Mouse (Mus musculus): ENCODE data around the gene Lrrc31. TPM values are rescaled to one million over a fixed set of nuclear protein-coding genes. Genes with fewer than 3 reads are reported as not detected.
"Not testable (repeated sequence)": the region's sequence is repeated elsewhere in the genome, so short reads cannot be mapped to it uniquely, and the experiment has no call there.

Lrrc31 gene
- total RNA-seq (2015) (not detected in 2 replicates), total RNA-seq (2017) (not detected in 2 replicates)

GRCm38 (mm10) chr3:30699711-30700505, at the start of gene Lrrc31:
Gene Lrrc31 (minus strand): TSS chr3:30699843.
- ATAC-seq (replicated peaks; ENCODE audit: poor library complexity) = not testable (repeated sequence)

DNA sequence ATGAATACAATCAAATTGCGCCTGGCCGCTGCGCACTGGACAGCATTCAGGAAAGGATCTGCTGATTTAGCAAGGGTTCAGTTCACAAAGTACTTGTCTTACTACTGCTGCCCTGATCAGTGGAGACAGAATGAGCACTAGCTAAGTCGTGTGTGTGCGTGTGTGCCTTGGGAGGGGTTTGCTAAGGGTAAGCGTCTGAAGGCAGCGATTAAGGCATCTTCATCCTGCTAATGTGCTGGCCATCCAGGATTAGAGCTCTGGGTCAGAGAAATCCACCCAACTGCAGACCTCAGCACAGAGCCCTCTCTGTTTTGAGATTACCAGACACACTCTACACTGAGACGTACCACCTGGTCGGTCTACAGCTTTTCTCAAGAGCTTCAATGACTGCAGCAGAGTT, 48.7 kb upstream of the Lrrc31 start:
- ATAC-seq (replicated peaks; ENCODE audit: poor library complexity) = no peak

DNA sequence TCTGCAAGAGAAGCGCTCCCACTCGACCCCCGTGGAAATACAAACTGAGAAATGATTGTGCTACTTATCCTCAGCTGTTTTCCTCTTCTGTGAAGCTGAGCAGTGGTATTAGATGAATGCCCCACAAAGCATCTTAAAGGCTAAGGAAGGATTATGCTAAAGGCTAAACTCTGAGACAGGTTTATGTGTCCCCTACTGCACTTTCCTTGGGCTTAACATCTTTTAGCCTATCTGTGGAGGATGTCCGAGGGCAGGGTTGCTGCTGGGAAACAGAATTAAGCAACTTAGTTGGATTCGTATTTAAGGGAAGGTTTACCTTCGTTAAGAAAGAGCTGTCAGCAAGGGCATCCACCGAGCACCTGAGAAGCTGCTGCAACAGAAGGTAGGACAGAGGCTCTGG, 46.4 kb upstream of the Lrrc31 start, which contains the start of gene Samd7:
TSS of gene Samd7 (plus strand) at position 288 of the 400 bp plus-strand sequence.
- no peak for ATAC-seq (replicated peaks; ENCODE audit: poor library complexity)

DNA sequence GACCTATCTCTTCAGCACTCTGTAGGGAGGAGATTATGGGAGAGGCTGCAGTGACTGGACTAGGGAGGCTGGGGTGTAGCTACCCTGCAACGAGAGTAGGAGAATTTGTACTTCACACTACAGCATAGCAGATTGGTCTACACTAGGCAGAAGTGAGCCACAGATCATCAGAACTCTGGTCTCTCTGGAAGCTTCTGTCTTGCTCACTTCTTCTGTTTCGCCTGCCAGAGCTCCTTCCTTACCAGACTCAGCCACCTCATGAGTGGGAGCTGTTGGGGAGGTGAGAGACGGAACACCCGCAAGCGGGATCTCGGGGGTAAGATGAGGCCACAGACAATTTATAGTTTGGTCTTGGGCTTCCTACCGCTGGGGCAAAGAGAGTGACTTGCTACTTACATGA, 43.2 kb upstream of the Lrrc31 start:
- no peak for ATAC-seq (replicated peaks; ENCODE audit: poor library complexity)

DNA sequence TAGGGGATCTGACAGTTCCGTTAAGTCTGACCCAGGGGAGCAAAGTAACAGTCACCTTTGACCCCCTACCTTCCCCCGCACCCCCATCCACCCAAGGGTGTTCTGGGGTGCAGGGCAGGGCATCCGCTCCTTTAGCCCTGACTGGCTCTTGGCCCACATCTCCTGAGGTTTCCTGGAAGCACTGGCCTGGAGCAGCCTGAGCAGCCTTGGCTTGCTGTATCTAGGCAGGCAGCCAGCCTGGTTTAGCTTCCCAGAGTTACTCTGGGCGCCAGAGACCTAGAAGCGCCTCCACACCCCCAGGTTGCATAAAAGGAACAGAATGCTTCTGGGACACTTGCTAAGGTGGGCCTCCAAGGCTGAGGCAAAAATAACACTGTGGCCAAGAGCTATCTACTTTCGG, 41.7 kb upstream of the Lrrc31 start:
- no peak for ATAC-seq (replicated peaks; ENCODE audit: poor library complexity)

DNA sequence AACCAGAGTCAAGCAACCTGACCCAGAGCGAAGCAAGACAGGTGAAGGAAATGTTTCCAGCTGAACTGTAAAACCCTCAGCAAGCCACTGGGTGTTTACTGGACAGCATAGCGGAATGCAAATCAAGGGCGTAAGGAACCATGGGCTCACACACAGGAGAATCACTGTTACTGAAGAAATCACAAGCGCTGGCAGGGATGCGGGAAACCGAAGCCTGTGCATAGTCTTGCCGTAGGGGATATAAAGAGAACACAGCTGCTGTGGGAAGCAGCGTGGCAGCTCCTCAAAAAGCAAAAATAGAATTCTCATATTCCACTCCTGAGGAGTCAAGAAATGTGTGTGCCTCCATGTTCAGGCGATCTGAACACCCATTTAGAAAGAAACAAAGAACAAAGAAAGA, 37.2 kb upstream of the Lrrc31 start:
- ATAC-seq (replicated peaks; ENCODE audit: poor library complexity) = no peak

GRCm38 (mm10) chr3:30729046-30729445, 29.4 kb upstream of the Lrrc31 start:
- ATAC-seq (replicated peaks; ENCODE audit: poor library complexity) = no peak

- peak; percentile 14; the same call in 1 of the 2 replicates for ATAC-seq (replicated peaks; ENCODE audit: poor library complexity)
Measured at GRCm38 (mm10) chr3:30727209-30727608, 27.6 kb upstream of the Lrrc31 start.

GRCm38 (mm10) chr3:30725514-30725913, 25.9 kb upstream of the Lrrc31 start:
- ATAC-seq (replicated peaks; ENCODE audit: poor library complexity) = peak; percentile 87

- ATAC-seq (replicated peaks; ENCODE audit: poor library complexity) = no peak
Measured at GRCm38 (mm10) chr3:30724848-30725465, 25.3 kb upstream of the Lrrc31 start.

GRCm38 (mm10) chr3:30724105-30724824, 24.6 kb upstream of the Lrrc31 start:
- no peak for ATAC-seq (replicated peaks; ENCODE audit: poor library complexity)

GRCm38 (mm10) chr3:30723179-30723578, 23.5 kb upstream of the Lrrc31 start:
- no peak for ATAC-seq (replicated peaks; ENCODE audit: poor library complexity)

DNA sequence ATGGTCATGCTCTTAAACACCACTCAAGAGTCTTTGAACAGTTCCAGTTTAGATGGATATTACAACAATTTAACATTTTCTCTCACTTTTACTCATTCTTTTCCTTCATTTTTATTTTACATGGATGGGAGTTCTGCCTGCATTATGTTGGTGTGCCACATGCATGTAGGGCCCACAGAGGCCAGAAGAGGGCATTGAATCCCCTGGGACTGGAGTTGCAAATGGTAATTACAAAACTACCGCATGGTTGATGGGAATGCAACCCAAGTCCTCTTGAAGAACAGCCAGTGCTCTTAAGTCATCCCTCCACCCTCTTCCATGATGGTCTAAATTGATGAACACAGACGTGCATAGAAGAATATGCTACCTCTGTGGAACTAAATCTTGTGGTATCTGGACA, 22.8 kb upstream of the Lrrc31 start:
- ATAC-seq (replicated peaks; ENCODE audit: poor library complexity) = no peak

- ATAC-seq (replicated peaks; ENCODE audit: poor library complexity) = no peak
Measured at GRCm38 (mm10) chr3:30722036-30722435, 22.4 kb upstream of the Lrrc31 start.

DNA sequence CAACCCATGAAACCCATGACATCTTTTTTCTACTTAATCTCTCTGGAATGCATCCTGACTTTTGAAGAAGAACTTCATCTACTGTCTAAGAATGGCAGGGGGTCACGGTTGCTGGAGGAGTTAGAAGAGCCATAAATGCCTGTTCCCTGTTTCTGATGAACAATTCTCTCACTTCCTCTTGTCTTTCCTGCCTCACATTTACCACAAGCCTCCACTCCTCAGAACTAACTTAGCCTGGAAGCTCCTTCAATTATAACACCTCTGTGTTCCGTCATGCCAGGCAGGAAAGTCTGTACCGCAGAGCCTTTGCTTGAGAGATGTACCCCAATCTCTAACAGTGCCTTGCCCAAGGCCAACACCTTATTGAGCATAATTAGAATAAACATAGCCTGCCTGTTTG, 19.0 kb upstream of the Lrrc31 start:
- peak; percentile 79 for ATAC-seq (replicated peaks; ENCODE audit: poor library complexity)

- ATAC-seq (replicated peaks; ENCODE audit: poor library complexity) = no peak
Measured at GRCm38 (mm10) chr3:30713334-30713733, 13.7 kb upstream of the Lrrc31 start.

DNA sequence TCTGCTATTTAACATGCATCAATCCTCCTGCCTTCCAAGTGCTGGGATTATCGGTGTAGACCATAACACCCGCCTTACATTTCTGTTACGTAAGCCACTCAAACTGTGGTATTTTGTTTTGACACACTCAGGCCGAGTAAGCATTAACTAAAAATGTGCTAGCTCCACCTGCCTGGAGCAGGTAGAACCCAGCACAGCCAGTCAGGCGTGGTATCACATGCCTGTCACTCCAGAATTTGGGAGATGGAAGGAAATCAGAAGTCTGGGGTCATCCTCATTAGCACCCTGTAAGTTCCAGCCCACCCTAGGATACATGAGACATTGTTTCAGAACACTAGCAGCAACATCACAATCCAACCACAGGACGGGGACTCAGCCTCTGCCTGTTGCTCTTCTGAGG, 10.5 kb upstream of the Lrrc31 start:
- ATAC-seq (replicated peaks; ENCODE audit: poor library complexity) = no peak

- ATAC-seq (replicated peaks; ENCODE audit: poor library complexity) = peak; percentile 85
Measured at GRCm38 (mm10) chr3:30706614-30707276, 7.1 kb upstream of the Lrrc31 start.

- no peak for ATAC-seq (replicated peaks; ENCODE audit: poor library complexity)
Measured at GRCm38 (mm10) chr3:30705977-30706376, 6.3 kb upstream of the Lrrc31 start.

- no peak for ATAC-seq (replicated peaks; ENCODE audit: poor library complexity)
Measured at GRCm38 (mm10) chr3:30697891-30698290, 1.8 kb downstream of the Lrrc31 start.

- peak; percentile 80 for ATAC-seq (replicated peaks; ENCODE audit: poor library complexity)
Measured at GRCm38 (mm10) chr3:30696346-30696745, 3.3 kb downstream of the Lrrc31 start.

All from megakaryocyte progenitor cell, adult 5-6 weeks (primary cell).